Mouse (Mus musculus) left cerebral cortex, adult 8-10 months (tissue): ENCODE data around the gene Ptprs. TPM values are rescaled to one million over a fixed set of nuclear protein-coding genes. Genes with fewer than 3 reads are reported as not detected.

Experiments used
- DNase-seq, 2 experiments: peaks; one replicate each; pipeline ENCODE4 v3.0.0; 2022; ENCODE audit warnings: low spot score in 2 of 2
- total RNA-seq, 4 experiments: library from RNA; stranded (reverse); gene quantifications; 2 replicates each; pipeline ENCODE4 v1.2.4; 2022

The Ptprs gene
- total RNA-seq, 4 experiments from 2014 or later, result 559 to 588 (median 565) TPM

DNA sequence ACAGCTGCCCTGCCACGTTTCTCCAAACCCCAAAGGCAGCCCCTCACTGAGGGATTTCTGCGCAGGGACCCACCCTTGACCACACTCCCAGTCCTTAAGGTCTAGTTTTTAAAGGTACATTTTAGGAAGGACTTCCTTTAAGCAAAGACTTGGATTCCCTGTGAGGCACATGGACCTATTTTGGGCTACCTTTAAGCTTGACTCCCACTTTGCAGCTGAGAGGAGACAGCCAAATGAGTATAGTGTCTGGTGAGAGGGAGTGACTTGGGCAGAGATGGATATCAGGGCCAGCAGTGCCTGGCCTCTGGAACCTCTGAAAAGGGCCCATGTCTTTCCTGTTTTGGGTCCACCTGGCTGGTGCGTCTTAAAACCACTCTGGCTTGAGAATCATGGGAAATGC is 50.3 kb downstream of the Ptprs start:
- no peak for DNase-seq

GRCm38 (mm10) chr17:56425584-56425914 is 50.7 kb downstream of the Ptprs start:
- peak; percentile 58 to 78 for DNase-seq

GRCm38 (mm10) chr17:56424726-56425583 is 51.3 kb downstream of the Ptprs start:
- no peak for DNase-seq

DNA sequence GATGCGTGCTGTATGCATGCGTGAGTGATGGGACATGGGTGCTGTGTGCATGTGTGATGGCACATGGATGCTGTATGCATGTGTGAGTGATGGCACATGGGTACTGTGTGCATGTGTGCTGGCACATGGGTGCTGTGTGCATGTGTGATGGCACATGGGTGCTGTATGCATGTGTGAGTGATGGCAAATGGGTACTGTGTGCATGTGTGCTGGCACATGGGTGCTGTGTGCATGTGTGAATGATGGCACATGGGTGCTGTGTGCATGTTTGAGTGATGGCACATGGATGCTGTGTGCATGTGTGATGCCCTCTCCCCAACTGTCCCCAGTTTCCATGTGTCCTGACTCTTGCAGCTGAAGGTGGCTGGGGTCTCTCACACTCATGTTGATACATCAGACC is 56.3 kb downstream of the Ptprs start:
- DNase-seq, result no peak

DNA sequence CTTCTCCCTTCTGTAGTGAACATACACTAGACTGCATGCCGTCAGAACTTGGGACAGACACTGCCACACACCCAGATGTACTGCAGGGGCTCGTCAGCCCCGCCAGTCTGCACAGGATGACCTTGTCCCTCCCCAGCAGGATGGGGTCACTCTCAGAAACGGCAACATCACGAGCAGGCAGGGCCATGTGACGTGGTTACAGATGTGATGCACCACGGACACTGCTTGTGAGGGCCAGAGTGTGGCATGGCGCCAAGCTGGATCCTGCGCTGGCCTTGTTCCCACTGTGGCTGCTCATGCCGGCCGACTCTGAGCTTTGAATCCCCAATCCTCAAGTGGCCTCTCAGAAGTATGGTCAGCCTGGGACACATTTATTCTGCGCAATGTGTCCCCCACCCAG is 58.0 kb downstream of the Ptprs start:
- DNase-seq, result no peak

DNA sequence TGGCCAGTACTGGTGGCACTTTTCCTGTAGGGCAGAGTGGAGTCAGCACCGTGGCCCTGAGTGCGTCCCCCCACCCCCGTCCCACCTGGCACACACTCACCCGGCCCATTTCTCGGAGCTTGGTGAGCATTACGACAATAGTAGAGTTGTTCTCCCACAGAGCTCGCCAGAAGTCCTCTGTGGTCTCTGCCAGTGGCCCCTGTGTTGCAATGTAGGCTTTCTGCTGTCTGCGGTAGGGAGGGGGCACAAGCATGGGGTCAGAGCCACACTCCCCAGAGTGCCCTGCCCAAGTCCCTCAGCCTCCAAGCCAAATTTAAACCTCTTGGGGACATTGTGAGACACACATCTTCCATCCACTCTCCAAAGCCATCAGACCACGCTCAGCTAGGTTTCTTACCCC is 61.5 kb downstream of the Ptprs start:
- DNase-seq, result no peak

GRCm38 (mm10) chr17:56413113-56413512 is 63.2 kb downstream of the Ptprs start:
- DNase-seq, result no peak

- no peak for DNase-seq
Measured at GRCm38 (mm10) chr17:56411437-56411836, 64.8 kb downstream of the Ptprs start.

DNA sequence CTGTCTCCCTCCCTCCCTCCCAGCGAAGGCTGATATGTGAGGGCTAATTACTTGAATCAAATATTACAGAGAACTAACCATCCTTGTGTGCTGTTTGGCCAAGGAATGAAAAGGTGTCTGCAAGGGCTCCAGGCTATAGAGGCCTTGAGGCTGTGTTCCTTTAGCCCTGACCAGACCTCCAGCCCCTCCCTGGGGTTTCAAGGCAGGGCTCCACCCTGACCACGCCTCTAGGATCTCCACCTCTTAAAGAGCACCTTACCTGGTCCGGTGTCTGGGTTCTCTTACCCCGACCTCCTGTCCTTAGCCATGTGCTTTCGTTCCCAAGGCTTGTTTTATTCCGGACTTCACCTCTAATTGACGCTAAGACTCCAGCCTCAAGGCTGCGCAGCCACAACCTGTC is 66.5 kb downstream of the Ptprs start:
- no peak for DNase-seq

DNA sequence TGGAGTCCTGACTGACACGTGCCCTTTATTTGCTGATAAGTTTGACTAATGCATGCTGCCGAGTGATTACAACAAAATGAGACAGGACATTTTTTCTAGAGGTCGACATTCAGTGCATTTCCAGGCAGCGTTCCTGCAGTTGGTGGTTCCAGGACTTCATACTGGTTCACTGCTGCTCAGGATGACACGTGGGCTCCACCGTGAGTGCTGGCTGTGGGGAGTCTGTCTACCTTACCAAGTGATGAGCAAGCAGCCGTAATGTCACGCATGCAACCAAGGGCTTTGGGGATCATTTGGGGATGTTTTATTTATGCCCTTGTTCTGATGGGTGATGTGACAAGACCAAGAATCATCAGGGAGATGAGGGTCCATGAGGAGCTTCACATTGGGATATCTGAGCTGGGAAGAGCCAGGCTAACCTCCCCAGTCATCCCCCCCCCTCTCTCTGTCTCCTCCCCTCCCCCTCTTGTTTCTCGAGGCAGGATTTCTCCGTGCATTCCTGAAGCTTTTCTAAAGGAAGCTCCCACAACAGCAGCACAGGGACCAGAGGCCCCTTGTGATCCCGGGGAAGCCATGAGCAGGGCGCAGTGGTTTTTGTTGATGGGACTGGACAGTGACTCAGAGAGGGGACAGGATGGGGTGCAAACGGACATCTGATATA is 67.2 kb downstream of the Ptprs start:
- no peak for DNase-seq

DNA sequence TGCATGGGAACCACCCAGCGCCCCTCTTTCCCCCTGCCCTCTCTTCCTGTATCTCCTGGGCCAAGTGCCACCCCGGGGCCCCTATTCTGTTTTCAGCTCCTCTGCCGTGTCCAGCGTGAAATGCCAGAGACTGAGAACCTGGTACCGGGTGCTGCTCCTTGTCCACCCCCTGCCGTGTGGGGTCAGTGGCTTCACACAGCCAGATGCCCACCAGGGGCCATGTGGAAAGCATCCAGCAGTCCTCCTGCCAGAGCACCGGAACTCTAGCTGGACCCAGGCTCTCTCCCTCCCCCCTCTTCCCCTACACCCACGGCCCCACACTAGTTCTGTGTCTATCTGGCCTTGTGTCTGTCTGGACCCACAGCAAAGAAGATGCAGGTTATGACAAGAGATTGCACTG is 68.9 kb downstream of the Ptprs start:
- DNase-seq, result no peak

DNA sequence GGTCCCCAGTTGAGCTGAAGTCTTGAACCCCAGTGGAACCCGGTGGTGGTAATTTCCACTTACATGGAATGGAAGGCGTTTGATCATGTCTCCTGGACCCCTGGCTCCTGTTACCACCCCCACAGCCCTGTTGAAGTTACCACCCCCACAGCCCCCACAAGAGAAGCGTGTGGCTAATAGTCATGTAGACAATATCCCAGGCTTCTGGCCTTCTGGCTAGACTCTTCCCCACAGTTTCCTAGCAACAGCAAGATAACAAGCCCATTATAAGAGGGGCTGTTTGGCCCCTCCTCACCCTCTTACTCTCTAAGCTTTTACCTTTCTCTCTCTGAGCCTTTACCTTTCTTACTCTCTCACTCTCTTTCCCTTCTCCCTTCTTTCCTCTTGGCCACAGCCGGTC is 69.4 kb downstream of the Ptprs start:
- DNase-seq, result no peak

GRCm38 (mm10) chr17:56405856-56406840 is 70.1 kb downstream of the Ptprs start:
- DNase-seq, result no peak

DNA sequence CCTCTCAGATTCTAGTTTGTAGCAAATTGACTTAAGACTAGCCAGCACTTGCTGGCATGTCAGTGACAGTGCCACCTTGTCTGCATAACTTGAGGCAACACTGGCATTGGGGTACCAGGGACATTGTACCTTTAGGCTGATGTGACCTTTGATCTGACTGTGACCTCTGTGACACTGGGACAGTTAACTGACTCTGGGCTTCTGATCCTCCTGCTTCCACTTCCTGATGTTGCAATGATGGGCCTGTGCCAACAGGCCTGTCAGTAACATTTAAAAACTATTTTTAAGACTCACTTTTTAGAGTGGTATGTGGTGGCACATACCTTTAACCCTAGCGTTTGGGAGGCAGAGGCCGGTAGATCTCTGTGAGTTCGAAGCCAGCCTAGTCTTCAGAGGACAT is 70.9 kb downstream of the Ptprs start:
- DNase-seq, result no peak

- no peak for DNase-seq
Measured at GRCm38 (mm10) chr17:56401051-56401521, 75.2 kb downstream of the Ptprs start.

DNA sequence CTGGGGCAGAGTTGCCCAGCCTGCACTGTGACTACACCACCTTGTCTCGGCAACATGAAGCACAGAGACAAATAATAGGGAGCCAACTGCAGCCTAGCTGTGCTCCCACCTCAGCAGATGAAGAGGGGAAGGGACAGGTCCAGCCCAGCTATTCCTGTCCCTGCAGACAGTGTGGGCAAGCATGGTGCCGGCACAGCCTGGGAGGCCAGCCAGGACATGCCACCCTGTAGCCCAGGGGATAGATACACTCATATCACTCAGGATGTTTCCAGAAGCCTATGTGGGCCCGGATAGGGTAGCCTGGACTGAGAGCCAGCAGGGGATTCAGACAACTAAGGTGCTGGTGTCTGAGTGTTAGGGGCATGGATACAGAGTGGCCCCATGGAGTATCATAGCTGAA is 76.1 kb downstream of the Ptprs start:
- DNase-seq, result no peak

- DNase-seq, result no peak
Measured at GRCm38 (mm10) chr17:56396051-56396450, 80.2 kb downstream of the Ptprs start.

DNA sequence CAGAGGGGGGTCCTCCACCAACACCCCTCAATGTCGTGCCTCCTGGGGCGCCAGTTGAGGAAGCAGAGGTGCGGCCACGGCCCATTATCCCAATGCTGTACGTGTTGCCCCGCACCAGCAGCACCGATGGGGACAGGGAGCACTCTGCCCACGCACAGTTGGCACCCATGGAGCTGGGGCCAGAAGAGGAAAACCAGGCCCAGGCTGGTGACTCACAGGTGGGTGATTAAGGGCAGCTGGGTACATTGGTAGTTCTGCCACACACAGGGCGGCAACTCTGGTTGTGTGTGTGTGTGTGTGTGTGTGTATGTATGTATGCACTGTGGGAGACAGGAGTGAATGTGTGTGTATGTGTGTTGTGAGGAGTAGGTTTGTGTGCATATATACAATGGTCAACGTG is 82.4 kb downstream of the Ptprs start:
- DNase-seq, result peak in 1 of 2 experiments; percentile 56

GRCm38 (mm10) chr17:56393238-56393637 is 83.0 kb downstream of the Ptprs start:
- peak in 1 of 2 experiments; percentile 77 for DNase-seq

DNA sequence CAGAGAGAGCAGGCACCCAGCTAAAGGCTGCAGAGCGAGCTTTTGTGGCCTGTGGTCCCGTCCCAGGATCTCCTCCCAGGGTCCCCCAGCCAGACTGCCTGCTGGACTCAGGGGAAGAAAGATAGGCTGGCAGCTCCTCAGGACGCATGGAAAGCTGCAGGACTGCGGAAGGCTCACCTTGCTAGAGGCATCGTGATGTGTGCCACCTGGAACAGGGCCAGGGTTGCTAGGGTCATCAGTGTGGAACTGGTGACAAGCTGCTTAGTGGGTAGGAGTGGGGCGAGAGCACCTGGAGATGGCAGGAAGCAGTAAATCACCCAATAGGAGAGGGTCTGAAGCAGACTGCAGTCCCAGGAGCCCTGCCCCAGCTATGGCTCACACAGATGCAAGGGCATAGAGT is 88.7 kb downstream of the Ptprs start:
- no peak for DNase-seq

DNA sequence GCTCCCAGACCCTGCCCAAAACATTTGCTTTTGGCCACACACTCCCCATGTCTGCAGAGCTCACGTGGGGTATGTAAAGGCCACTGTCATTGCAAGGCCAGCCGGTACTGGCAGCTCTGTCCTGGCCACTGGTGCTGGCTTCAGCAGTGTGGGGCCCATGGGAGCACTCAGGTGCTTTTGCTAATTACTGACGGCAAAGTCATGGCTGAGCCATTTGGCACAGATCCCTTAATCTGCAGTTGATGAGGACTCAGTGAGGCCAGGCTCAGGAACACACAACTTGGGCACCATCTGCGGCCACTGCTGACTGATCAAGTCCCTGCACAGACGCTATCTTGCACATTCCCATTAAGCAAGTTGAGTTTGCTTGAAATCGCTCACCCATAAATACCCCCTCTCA is 91.4 kb downstream of the Ptprs start:
- no peak for DNase-seq

DNA sequence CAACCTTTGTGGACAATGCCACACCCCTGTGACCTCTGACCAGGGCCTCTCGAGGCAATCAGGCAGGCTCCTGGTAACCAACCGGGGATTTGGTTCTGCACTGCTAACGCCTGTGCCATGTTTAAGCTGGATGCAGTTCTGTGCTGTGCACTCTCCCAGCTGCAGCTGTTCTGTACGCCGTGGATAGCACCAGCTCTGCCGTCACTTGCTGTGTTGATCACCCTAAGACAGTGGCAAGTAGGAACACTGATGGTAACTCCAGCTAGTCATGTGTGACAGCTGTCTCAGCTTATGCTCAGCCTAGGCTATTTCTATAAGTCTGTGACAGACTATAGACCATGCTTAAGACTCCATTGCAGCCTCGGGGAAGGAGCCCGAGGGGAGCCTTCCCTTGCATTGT is 93.3 kb downstream of the Ptprs start:
- DNase-seq, result no peak
